Mouse (Mus musculus) lung, adult 18-20 months (tissue): Measurements from ENCODE around the gene Gadl1.

Experiments used
- DNase-seq, 2 experiments: peaks; one replicate each; pipeline ENCODE4 v3.0.0; 2022; ENCODE audit warnings: mixed read lengths in 2 of 2

The Gadl1 gene

GRCm38 (mm10) chr9:115909155-115909554 is at the start of gene Gadl1:
Gadl1 (plus strand) TSS chr9:115909455.
- no peak for DNase-seq

GRCm38 (mm10) chr9:115862802-115863201 is 46.5 kb upstream of the Gadl1 start:
- DNase-seq = no peak

GRCm38 (mm10) chr9:115863326-115863725 is 45.9 kb upstream of the Gadl1 start:
- DNase-seq = no peak

GRCm38 (mm10) chr9:115867277-115867676 is 42.0 kb upstream of the Gadl1 start:
- DNase-seq = no peak

GRCm38 (mm10) chr9:115870168-115870567 is 39.1 kb upstream of the Gadl1 start:
- DNase-seq = no peak

GRCm38 (mm10) chr9:115870640-115871039 is 38.6 kb upstream of the Gadl1 start:
- DNase-seq = no peak

GRCm38 (mm10) chr9:115880500-115880899 is 28.8 kb upstream of the Gadl1 start:
- DNase-seq = no peak

GRCm38 (mm10) chr9:115881137-115881536 is 28.1 kb upstream of the Gadl1 start:
- peak in 1 of 2 experiments; percentile 18 for DNase-seq

- DNase-seq = no peak
Observed at GRCm38 (mm10) chr9:115882627-115883200, 26.5 kb upstream of the Gadl1 start.

- no peak for DNase-seq
Observed at GRCm38 (mm10) chr9:115883413-115883812, 25.8 kb upstream of the Gadl1 start.

GRCm38 (mm10) chr9:115887571-115887970 is 21.7 kb upstream of the Gadl1 start:
- DNase-seq = no peak

GRCm38 (mm10) chr9:115893131-115893530 is 16.1 kb upstream of the Gadl1 start:
- DNase-seq = no peak

- no peak for DNase-seq
Observed at GRCm38 (mm10) chr9:115893947-115894346, 15.3 kb upstream of the Gadl1 start.

GRCm38 (mm10) chr9:115908325-115908724 is 930 bp upstream of the Gadl1 start:
- DNase-seq = no peak

GRCm38 (mm10) chr9:115914006-115914405 is 4.8 kb downstream of the Gadl1 start:
- no peak for DNase-seq

GRCm38 (mm10) chr9:115915586-115916270 is 6.5 kb downstream of the Gadl1 start:
- DNase-seq = no peak

- DNase-seq = no peak
Observed at GRCm38 (mm10) chr9:115919736-115920135, 10.5 kb downstream of the Gadl1 start.

- no peak for DNase-seq
Observed at GRCm38 (mm10) chr9:115922662-115923061, 13.4 kb downstream of the Gadl1 start.

- no peak for DNase-seq
Observed at GRCm38 (mm10) chr9:115924094-115924493, 14.8 kb downstream of the Gadl1 start.

- DNase-seq = no peak
Observed at GRCm38 (mm10) chr9:115931803-115932202, 22.5 kb downstream of the Gadl1 start.

GRCm38 (mm10) chr9:115932741-115933140 is 23.5 kb downstream of the Gadl1 start:
- DNase-seq = no peak

- no peak for DNase-seq
Observed at GRCm38 (mm10) chr9:115933243-115933964, 24.1 kb downstream of the Gadl1 start.

- no peak for DNase-seq
Observed at GRCm38 (mm10) chr9:115934288-115934687, 25.0 kb downstream of the Gadl1 start.

- DNase-seq = no peak
Observed at GRCm38 (mm10) chr9:115936350-115936749, 27.1 kb downstream of the Gadl1 start.
